18 mouse cellular contexts compared by ENCODE assay signal in genomic region chrX:96501580-96501979, GRCm38 (mm10). TPM values are rescaled to one million over a fixed set of nuclear protein-coding genes. Genes with fewer than 3 reads are reported as not detected.
DNase-seq lines count a peak whose midpoint lies in the region; TF ChIP-seq lines count a peak whose summit lies in the region.
"Had no signal": no experiment of that assay in that cellular context is flagged by ENCODE, and none has a peak within 500 bp of the region (broad histone marks: within the 10 kb centered on the region; RNA-seq: fewer than 3 reads in every experiment).

No protein-coding gene starts in this region.

- H3K27me3 ChIP-seq in CH12.LX (replicated peaks) = no peaks in the 10 kb centered on the region
- H3K27me3 ChIP-seq: forebrain, embryonic 12.5 days had no signal

- TF ChIP-seq RAD21 in CH12.LX (IDR thresholded peaks at IDR 0.05; ENCODE audit: low read depth, low read length) = peak; percentile 35

- no peak for TF ChIP-seq POLR2A in CH12.LX (IDR thresholded peaks at IDR 0.05; ENCODE audit: low read depth, low read length)

- no peaks in the 10 kb centered on the region for H3K4me1 ChIP-seq in CH12.LX (ENCODE audit: control insufficient read depth in 1 of 2, insufficient read depth in 2 of 2)
- H3K4me1 ChIP-seq: forebrain, embryonic 12.5 days had no signal

- no peak overlapping the region for H3K27ac ChIP-seq in gastrocnemius, adult 2 months
- H3K27ac ChIP-seq in layer of hippocampus, adult 2 months = no peak overlapping the region
- H3K27ac ChIP-seq in CH12.LX (ENCODE audit: insufficient read depth, low read depth) = no peak overlapping the region
- H3K27ac ChIP-seq: forebrain, embryonic 12.5 days; macrophage had no signal

- TF ChIP-seq EP300 in CH12.LX (IDR thresholded peaks at IDR 0.05; ENCODE audit: low read length) = no peak

- no peaks in the 10 kb centered on the region for H3K79me2 ChIP-seq in CH12.LX (replicated peaks; ENCODE audit: control insufficient read depth, extremely low read depth, insufficient read depth, poor library complexity, severe bottlenecking)

- in situ Hi-C loops in CH12.LX (cut with MboI; ENCODE audit: low pct_ligation_motif_present, low pct_unique_long_range_greater_than_20kb, low sequenced_read_pairs) = loop anchor here (25.0 kb wide), 1 partner anchor 514 kb away; no protein-coding TSS in a partner anchor

- dilution Hi-C loops in CH12.LX (cut with MboI; ENCODE audit: extremely low pct_ligation_motif_present, extremely low pct_unique_long_range_greater_than_20kb, low sequenced_read_pairs) = no loop called here

- peak; percentile 27 for TF ChIP-seq CTCF in gastrocnemius, adult 2 months (IDR thresholded peaks at IDR 0.05)
- TF ChIP-seq CTCF in layer of hippocampus, adult 2 months (conservative IDR thresholded peaks at IDR 0.05) = peak; percentile 73
- peak in 1 of 2 experiments; percentile 32; a peak in 2 of 4 replicates for TF ChIP-seq CTCF in CH12.LX (conservative IDR thresholded peaks at IDR 0.05 in 1 of 2, IDR thresholded peaks at IDR 0.05 in 1 of 2; ENCODE audit: low read depth in 2 of 2, low read length in 2 of 2)

- no peak overlapping the region for H3K4me2 ChIP-seq in CH12.LX (ENCODE audit: insufficient read depth, low read depth, poor library complexity, severe bottlenecking)
- H3K4me2 ChIP-seq: forebrain, embryonic 12.5 days had no signal

- H3K4me3 ChIP-seq in gastrocnemius, adult 2 months = no peak overlapping the region
- H3K4me3 ChIP-seq in layer of hippocampus, adult 2 months = no peak overlapping the region
- H3K4me3 ChIP-seq in CH12.LX (replicated peaks in 1 of 3; ENCODE audit: low read depth in 2 of 3, low read length in 2 of 3, poor library complexity in 1 of 3) = no peak overlapping the region
- H3K4me3 ChIP-seq: forebrain, embryonic 12.5 days had no signal

- intact Hi-C loops in gastrocnemius, adult 2 months (cut with DNase I) = no loop called here

- no peaks in the 10 kb centered on the region for H3K36me3 ChIP-seq in CH12.LX (replicated peaks in 1 of 2; ENCODE audit: control insufficient read depth in 1 of 2, insufficient read depth in 1 of 2, low read length in 1 of 2)
- H3K36me3 ChIP-seq: forebrain, embryonic 12.5 days had no signal

- H3K9me3 ChIP-seq in CH12.LX (replicated peaks; ENCODE audit: low read length) = no peaks in the 10 kb centered on the region
- H3K9me3 ChIP-seq: forebrain, embryonic 12.5 days had no signal

- DNase-seq in gastrocnemius, adult 2 months = no peak
- no peak for DNase-seq in gastrocnemius, postnatal 25 days
- DNase-seq in layer of hippocampus, adult 2 months (ENCODE audit: low spot score in 2 of 2) = no peak
- no peak for DNase-seq in layer of hippocampus, postnatal 25 days (ENCODE audit: extremely low spot score in 1 of 2, low spot score in 1 of 2)
- DNase-seq in CH12.LX (ENCODE audit: extremely low read depth) (peak; percentile 10), adipocyte (ENCODE audit: low spot score) (peak; percentile 4)
- no peak for DNase-seq in cerebellum, postnatal 36 days
- DNase-seq in T-cell, adult 2 months (ENCODE audit: low spot score) = no peak
- DNase-seq: kidney, adult 11 months; liver; right cerebral cortex, postnatal 14 days; thymus, postnatal 4 days had no signal

- no peak overlapping the region for H3K9ac ChIP-seq in CH12.LX (ENCODE audit: insufficient read depth, low read depth)
- H3K9ac ChIP-seq: forebrain, embryonic 12.5 days had no signal

TF ChIP-seq in CH12.LX, 34 proteins besides CTCF, POLR2A, EP300 and RAD21:
- TF ChIP-seq BHLHE40 (IDR thresholded peaks at IDR 0.05; ENCODE audit: low read depth, low read length) (no peak), ZNF384 (IDR thresholded peaks at IDR 0.05; ENCODE audit: low read depth, low read length) (peak; percentile 45; the same call in 1 of the 2 replicates), SMC3 (IDR thresholded peaks at IDR 0.05; ENCODE audit: low read depth, low read length) (peak; percentile 20; the same call in 1 of the 2 replicates), IRF4 (IDR thresholded peaks at IDR 0.05; ENCODE audit: low read depth, low read length) (no peak)

RNA-seq across cellular contexts. Expression of gene Hsf3, which starts 45.5 kb away (rescaled TPM):
- total RNA-seq in gastrocnemius, adult 2 months (2021) = not detected
- not detected for total RNA-seq in gastrocnemius, postnatal 25 days (2021)
- under 1 TPM in 1 of 2 experiments, not detected in 1; 0.23 TPM for total RNA-seq in layer of hippocampus, adult 2 months (2021)
- total RNA-seq in layer of hippocampus, postnatal 25 days (2021) = under 1 TPM in 1 of 2 experiments, not detected in 1; 0.23 TPM
- total RNA-seq in CH12.LX (2012; rRNA removed) (not detected in 2 replicates), CH12.LX (2014; rRNA removed) (not detected in 2 replicates)
- not detected in 2 replicates for polyA plus RNA-seq in CH12.LX (2012; ENCODE audit: insufficient read length, low read depth)
- total RNA-seq: gastrocnemius, postnatal 4 days; layer of hippocampus, postnatal 14 days; monocyte, adult 5-6 weeks; neutrophil, adult 5-6 weeks had no signal
- polyA plus RNA-seq: macrophage had no signal

RNA-seq across cellular contexts. Expression of gene Heph, which starts 46.4 kb away (rescaled TPM):
- total RNA-seq in gastrocnemius, adult 2 months (2021) = under 1 TPM; 0.23 to 0.56 TPM
- 1 to 10 TPM in 1 of 2 experiments, under 1 TPM in 1; 0.46 to 2.1 TPM for total RNA-seq in gastrocnemius, postnatal 25 days (2021)
- total RNA-seq in layer of hippocampus, adult 2 months (2021) = 1 to 10 TPM; 4.4 to 4.6 TPM
- total RNA-seq in layer of hippocampus, postnatal 25 days (2021) = 1 to 10 TPM; 5.2 to 6.1 TPM
- total RNA-seq in CH12.LX (2012; rRNA removed) = not detected in 2 replicates
- total RNA-seq in CH12.LX (2014; rRNA removed) = not detected in 2 replicates
- not detected in 2 replicates for polyA plus RNA-seq in CH12.LX (2012; ENCODE audit: insufficient read length, low read depth)
- total RNA-seq: monocyte, adult 5-6 weeks had no signal
- polyA plus RNA-seq: macrophage had no signal

Comparison
In these comparisons a context has a peak if more than half of its experiments do, and no peak if none do; other contexts are left out.
1. DNase-seq: peak in CH12.LX (single experiment) and adipocyte (single experiment); none in gastrocnemius, adult 2 months (single experiment), gastrocnemius, postnatal 25 days (single experiment), layer of hippocampus, adult 2 months (0 of 2), layer of hippocampus, postnatal 25 days (0 of 2), cerebellum, postnatal 36 days (0 of 2) and T-cell, adult 2 months (single experiment).